Mouse (Mus musculus): ENCODE measurements around the gene Scrn1.

- TF ChIP-seq CTCF (IDR thresholded peaks at IDR 0.05; ENCODE audit: control insufficient read depth, insufficient read depth, insufficient replicate concordance, low read depth, low read length) (no peak), POLR2A (IDR thresholded peaks at IDR 0.05; ENCODE audit: control insufficient read depth, low read depth, low read length) (no peak)
These were observed 25.9 kb downstream of the Scrn1 start for GRCm38 (mm10) chr6:54540252-54540887.

Measured in testis, adult 2 months (tissue).